Mouse (Mus musculus): ENCODE measurements around the gene Fat3.

The Fat3 gene

DNA sequence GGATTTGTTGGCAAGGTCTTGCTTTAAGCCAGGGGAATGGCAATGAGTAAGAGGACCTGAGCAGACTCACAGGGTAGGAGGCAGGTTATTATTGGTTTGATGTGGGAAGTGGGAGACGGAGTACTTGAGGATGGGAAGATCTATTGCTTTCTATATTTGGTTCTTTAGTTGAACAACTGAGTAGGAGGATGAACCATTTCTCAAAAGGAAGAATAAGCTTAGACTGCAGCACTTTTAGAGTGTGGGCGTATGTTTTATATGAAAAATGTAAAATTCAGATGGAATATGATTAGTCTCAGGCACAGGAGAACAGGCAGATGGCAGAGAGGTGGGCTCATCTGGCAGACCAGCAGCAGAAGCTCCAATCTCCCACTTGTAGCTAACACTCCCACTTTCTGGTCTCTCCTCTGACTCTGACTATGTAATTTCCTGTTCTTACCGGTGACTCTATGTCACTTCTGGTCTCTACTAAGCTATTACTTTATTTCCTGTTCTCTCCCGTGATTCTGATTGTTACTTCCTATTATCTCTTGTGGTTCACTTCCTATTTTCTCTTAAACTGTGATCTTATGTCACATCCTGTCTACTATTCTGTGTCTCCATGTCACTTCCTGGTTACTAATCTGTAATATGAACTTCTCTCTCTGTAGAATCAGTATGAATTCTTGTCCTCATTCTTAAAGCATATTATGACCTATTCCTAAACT, 387.0 kb downstream of the Fat3 start:
- DNase-seq, result no peak

DNA sequence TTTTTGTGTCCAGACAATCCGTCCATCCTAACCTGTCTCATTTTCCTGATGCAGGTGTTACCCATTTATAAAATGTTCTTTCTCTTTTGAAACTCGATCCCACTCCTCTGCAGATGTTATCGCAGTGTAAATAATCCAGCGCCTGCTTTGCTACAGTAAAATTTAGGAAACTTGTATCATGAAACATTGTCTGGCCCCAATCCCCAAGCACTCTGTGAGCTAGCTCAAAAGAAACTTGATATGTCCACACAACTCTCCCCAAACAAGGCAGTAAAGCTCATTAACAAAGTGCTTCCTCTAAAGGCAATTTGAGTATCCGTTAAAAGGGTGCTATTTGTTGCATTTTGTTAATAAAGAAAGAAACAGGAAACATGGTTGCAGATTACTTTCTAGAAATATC, 393.2 kb downstream of the Fat3 start:
- no peak for DNase-seq

DNA sequence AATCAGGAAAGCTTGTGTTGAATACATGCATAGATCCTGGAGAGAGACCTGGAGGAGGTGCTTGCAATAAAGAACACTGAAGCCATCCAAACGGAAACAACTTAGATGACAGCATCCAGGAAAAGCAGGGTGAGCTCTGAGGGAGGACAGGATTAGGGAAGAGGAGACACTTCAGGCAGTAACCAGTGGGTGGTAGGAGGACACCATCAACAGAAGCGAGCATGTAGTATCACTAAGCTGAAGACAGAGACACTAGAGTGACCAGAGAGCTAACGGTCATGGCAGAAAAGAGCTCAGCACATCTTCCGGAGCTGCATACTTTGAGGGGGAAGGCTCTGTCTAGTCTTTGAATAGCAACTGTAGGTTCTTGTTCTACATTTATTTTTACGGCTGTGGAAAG, 393.7 kb downstream of the Fat3 start:
- DNase-seq, result no peak

DNA sequence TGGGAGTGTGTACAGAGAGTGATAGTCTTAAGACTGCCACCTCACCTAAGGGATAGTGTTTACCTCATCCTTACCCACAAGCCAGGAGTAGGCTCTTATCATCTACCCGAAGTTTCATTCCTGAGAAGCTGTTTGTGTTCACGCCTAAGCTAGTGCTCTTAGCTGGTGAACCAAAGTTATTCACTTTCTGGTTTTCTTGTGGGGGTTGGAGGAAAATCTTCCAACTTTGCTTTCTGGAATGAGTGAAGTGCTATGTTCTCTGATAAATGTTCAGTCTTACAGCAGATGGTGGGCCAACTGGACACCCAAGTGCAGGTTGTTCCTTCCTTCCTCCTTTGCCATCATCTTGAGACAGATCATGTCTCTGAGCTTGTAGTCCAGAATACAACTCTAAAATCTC, 402.5 kb downstream of the Fat3 start:
- DNase-seq, result no peak

DNA sequence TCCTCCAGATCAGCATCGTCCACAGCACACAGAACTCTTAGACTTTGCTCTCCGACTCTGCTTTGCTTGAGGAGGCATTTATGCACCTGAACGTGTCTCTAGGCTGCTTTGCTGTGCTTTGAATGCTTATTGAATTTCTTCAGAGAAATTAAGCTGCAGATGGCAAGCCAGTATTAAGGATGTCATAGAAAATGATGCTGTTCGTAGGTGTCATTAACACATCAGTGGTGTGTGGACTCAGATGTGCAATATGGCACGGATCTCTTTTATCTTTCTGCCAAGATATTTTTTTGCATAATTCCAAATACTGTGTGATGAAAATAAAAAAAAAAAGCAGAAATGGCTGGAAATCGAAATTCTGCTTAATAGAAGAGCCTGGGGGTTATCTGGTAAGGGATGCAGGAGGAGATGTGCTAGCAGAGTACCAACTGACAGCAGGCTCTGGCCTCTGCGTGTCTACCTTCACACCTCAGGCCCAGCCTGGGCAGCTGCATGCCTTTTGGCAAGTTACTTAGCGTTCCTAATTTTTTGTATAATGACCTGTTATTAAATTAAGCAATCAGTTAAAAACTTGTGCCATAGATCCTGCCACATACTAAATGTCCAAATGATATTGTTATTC, 407.9 kb downstream of the Fat3 start:
- DNase-seq, result no peak

DNA sequence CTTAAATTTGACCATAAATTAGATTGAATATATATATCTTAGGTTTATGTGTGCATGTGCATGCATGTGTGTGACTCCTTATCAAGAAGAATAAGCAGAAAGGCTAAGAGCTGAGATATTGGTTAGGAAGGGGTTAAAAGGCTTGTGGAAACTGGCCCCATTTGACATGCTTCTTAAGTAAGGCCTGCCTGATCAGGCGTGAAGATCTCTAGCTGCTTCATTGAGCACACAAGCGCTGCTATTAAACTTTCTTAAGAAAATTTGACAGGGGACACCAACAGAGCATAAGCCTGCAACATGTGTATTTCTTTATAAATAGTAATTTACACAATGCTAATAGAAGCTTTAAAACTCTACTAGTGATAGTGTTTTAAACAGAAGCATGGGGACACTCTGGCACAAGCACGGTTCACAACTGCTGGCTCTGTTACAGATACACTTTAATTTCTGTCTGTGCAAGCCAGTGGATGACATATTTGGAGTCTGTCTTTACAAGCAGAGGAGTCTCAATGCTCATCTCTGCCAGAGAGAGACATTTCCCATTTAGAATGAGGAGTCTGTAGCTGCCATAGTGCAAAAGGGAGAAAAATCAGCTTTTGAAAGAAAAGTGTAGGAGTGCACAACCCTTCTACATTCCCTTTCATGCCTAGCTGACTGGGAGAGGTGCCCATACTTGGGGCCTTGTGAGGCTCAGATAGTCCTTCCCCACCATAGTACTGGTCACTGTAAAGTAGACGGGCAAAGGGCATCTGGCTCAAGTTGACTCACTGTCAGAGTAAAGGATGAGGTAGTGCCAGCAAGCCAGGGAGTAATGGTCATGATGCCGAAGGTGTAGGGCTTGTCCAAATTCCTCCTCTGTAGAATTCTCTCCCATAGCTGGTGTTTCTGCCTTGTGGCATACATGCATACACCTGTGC, 408.8 kb downstream of the Fat3 start:
- DNase-seq, result peak; percentile 12

DNA sequence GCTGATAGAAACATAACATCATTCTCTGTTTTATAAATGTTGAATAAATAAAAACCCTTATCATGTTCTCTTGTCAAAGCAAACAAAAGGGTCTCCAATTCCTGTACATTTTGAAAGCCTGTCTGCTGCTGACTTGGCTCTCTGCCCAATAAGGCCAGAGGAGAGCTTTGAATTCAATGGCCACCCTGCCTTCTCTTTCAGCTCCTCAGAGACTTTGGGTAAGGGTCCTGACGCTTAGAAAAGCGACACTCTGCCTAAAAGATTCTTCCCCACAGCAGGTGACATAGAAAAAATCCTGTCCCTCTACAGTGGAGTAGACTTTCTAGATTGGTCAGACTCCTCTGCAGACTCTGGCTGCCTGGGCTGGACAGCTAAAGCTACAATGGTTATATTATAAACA, 421.8 kb downstream of the Fat3 start:
- no peak for DNase-seq

DNA sequence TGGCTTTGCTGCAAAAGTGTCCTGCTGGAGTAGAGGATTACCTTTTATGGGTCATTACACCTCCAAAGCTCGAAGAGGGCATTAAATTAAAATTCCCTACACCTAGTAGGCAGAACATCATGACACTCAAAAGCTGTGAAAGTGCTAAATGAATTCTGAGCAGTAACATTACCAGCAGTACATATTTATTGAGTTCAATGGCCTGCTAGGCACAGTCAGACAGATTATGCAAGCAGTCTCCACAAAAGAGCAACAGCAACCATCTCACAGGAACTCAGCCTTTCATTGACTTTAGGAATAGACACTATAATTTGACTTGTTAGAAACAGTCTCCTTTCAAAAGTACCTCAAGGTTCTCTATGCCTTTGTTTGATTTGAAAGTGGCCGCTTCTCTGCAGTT, 426.4 kb downstream of the Fat3 start:
- DNase-seq, result no peak

DNA sequence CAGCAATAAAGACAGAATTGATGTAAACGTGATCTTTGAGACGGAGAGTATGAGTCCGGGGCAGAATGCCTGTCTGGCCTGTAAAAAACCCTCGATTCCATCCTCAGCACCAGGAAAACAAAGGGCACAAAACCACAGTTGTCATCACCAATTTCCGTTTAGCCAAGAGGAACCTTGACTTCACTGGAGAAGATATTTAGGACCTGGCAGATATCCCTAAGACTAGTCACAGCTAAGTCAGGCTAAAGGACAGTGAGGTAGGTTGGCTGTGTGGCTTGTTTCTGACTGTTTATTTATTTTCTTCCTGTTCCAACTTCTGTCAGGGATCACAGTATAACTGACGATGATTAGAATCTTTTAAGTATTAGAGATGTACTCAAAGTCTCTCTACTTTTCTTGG, 427.0 kb downstream of the Fat3 start:
- DNase-seq, result no peak

DNA sequence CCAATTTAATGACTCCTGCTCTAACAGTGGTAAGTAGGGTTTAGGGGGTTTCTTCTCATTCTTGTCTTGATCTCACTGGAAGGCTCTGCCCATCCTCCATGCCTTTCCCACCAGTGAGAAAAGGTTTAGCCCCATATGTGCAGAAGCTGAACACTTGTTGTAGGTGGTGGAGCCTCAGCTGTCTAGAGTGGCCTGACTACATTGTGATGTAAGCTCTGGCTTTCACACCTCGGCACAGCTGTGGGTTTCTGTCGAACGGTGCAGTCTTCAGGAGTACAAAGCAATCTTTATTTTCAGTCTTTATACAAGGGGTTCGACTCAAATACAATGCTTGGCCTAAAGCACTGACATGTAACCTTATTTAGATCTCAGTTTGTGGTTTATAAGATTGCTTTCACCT, 437.6 kb downstream of the Fat3 start:
- no peak for DNase-seq

DNA sequence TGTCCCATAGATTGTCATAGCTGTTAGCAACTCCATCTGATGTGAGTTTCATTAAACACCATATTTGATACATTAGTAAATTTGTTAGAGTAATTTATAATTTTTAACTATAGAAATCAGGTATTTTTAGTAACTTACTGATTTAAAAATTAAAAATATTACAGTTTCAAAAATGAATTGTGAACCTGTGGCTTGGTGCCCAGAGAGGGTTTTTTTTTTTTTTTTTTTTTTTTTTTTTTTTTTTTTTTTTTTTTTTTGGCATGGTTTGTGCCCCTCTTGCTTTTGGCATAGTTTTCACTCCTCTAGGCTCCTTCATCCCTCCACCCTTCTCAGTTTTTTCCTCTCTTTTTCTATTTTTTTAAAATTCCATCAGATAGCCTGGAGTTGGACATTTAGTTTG, 438.6 kb downstream of the Fat3 start:
- no peak for DNase-seq

DNA sequence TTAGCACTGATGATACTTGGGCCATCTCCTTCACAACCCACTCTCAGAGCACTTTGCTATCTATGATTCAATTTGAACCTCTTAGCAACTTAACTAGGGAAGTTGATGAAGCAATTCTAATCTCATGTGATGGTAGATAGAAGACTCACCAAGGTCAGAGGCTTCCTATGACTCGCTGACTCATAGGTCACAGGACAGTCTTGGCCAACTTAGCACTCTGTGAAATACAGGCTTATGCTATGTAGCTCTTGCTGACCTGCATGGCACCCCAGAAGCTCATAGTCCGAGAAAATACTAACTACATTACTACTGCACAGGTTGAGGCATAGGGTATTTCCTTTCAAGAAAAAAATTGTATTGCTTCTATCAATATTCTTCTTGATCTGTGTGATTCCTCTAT, 454.4 kb downstream of the Fat3 start:
- no peak for DNase-seq

DNA sequence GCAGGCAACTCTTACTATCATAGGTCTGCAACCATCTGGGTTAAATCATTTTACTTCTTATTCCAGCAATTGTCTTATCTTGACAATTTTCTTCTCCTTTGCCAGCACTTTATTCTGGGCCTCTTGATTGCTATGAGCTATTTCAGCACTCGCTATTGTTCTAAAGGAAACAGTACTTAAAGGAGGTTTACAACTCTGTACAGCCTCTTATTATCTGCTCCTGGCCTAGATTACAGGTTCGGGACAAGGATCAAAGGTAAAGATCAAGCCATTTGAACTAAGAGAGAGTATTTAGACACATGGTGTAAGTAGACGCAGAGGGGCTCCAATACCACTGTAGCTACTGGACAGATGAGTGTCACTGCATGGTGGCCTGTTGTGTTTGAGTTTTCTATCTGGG, 463.7 kb downstream of the Fat3 start:
- DNase-seq, result no peak

DNA sequence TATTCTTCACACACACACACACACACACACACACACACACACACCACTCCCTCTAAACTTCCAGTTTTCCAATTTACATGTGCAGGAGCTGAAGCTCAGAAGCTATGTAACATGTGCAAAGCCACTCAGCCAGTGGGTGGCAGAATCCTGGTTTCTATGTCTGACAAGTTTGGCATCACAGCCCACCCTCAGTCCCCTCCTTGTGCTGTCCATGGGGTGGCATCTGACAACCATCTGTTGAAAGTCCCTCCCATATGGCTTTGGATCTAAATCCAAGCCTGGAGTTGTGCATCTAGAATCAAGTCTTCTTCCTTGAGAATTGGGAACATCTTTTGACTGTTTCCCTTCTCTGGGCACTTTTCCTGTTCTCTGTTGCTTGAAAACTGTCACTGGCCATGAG, 464.7 kb downstream of the Fat3 start:
- DNase-seq, result no peak

DNA sequence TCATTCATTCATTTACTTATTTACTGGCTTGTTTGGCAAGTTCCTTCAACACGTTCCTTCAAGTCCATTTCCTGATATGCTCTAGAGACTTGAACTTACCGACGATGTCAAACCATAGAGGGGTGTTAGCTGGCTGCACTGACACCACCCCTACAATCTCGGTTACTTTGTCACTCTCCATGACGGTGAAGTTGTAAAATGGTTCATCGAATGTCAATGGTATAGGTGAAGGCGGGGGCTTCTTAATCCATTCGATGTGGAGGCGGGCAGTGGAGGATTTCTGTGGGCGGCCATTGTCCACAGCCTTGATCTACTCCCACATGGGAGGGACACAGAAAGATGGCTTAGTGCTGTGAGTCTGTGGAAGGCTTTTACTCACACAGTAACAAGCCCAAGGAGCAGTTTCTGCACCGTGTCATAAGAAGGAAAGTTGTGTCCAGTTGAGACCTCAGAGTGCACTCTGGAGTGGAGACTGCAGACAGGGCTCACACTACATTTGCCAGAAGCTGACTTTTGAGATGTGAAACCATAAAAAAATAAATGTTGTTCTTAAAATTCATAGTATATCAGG, 471.3 kb downstream of the Fat3 start:
- DNase-seq, result no peak

DNA sequence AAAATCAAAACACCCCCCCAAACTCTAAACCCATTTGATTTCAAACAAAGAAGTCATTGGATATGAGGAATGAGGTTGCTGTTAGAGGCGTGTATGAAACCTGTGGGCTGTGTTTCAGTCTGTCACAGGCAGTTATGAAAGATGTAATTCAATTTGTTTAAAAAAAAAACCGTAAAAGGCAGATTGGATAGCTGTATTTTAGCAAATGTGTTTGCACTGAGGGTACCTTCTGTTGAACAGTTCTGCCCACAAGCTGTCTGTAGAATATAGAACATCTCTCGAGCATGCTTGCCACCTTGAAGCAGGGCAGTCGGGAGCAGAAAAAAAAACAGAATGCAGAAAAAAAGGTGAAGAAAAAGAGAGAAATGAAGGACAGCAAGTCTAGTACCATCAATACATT, 472.0 kb downstream of the Fat3 start:
- DNase-seq, result no peak

DNA sequence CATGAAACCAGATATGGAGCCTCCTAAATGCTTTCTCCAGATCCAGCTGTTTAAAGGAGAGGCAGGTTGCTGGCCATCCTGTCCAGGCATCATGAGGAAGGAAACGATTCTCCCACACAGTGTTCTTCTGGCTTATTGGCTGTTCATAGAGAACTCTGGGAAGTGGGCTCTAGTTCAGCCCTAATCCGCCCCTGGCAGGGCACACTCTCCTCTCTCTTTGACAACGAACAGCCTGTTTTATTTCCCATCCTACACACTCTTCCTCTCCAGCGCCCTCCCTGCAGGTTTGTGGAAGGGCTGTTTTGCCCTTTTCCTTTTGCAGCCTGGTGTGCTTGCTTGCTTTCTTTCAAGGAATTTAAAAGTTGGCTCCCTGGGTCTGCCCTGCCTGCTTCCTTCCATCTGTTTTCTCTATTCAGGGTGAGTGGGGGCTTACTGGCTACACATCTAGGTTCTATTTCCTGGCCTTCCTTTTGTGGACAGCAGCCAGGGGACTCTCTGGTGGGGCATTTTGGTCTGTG, 472.6 kb downstream of the Fat3 start:
- peak; percentile 6 for DNase-seq

DNA sequence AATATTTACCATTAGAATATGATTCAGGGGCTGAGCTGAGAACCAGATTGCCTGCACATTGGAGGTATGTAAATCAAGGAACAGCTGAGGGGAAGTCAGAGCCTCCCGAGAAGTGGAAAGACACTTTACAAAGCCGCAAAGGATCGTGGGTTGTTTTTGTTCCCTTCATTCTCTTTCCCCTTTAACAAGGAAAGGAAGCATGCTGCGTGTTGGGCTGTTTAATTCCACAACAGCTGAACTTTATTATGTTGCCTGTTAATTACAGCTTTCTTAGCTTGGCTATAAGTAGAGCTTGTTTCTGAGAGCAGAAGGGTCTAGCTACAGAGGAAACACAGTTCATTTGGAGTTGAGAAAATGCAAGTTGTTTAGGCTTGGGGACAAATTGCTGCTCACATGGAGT, 475.0 kb downstream of the Fat3 start:
- DNase-seq, result peak; percentile 2

DNA sequence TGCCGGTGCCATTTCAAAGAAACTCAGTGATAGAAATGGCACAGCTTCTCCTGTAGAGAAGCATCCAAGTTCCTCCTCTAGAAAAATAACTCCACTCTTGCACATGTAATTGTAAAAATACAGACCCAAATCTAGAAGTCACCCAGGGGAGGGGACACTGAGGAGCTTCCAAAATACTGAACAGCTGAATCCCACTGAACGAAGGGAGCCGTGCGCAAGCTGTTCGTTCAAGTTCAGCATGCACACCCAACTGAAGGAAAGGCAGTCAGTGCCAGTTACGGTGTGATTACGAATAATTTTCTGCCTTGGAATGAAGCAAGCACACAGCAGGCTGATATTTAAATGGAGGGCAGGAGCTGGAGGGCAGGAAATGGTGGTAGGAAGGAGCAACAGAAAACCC, 476.4 kb downstream of the Fat3 start:
- no peak for DNase-seq

DNA sequence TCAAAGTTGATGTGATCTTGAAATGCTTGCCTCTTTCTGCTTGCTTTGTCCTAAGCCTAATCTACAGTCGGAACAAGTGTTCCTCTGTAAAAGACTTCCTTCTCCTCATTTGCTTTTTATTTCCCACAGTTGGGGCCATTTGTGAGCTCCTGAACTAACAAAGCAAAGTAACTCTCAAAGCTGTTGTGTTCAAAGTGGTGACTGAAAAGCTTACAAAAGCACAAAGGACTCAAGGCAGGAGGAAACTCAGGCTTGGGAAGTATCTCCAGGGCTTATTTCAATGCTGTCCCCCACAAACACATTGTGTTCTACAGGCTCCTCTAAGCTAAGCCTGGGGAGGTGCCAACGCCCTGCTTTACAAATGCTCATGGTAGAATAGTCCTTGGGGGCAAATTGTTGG, 487.0 kb downstream of the Fat3 start:
- no peak for DNase-seq

DNA sequence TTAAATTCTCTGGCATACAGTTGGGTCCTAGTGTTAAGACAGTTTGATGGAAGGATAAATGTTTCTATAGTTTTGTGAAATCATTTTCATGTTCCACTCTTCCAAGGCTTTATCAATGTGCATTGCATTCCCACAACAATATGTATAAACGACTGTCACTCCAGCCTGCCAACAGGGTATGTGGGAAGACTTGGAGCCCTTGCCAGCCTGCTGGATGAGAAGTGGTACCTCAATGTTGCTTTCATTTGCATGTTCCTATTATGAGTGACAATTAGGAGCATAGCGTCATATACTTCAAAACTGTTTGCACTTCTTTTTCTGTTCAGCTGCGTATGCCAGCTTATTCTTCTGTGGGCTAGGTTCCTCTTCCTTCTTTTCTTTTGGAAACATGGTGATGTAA, 489.7 kb downstream of the Fat3 start:
- DNase-seq, result no peak

DNA sequence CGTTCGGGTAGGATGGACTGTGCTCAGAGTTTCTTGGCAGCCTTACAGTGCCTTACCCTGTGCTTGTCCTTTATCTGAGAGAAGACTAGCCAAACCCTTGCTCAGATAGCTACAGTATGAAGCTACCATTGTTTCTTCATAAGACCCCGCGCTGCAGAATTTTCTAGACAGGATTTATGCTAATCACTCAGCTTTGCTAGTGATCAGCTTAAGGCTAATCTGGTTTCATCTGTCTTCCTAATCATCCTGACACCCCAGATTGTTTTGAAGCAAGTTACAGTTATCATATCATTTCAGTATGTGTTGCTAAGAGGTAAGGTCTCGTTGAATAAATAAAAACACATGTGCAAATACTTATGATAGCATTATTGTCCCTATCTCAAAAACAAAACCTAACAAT, 493.6 kb downstream of the Fat3 start:
- DNase-seq, result no peak

DNA sequence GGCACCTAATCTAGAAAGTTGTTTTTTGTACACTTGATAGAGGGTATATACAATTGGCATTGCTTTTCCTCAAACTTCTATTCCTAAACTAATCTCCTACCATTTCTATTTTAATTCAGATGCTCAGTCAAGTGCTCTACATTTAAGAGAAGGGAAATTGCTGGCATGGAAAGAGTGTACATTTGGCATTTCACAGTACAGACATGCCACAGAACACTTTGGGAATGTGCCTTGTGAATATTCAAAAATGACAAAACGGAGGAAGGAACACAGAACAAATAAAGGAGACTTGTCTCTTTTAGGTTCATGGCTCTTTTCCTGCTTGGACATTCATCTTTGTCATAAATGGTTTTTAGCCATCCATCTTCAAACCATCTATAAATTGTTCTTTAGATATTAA, 498.1 kb downstream of the Fat3 start:
- DNase-seq, result no peak

DNA sequence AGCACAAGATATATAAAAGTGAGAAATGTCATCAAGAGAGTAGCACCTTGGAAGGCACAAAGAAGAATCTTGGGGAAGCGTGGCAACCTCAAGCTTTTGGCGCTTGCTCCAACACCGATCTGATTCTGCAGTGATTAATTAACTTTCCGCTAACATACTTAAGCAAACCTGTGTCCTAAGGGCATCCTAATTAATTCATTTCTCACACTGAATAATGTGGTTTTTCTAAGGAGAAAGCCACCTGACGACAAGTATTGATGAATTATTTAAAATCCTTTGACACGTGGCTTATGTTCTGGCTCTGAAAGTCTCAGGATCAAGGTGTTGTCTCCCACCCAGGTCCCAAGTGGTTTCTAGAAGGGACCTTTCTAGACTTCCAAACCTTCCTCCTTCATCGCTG, 506.3 kb downstream of the Fat3 start:
- DNase-seq, result no peak
